Mouse (Mus musculus): ENCODE measurements around the gene Egln2. TPM values are rescaled to one million over a fixed set of nuclear protein-coding genes. Genes with fewer than 3 reads are reported as not detected.

The Egln2 gene
- total RNA-seq, 1 experiment, result 53.4 TPM

DNA sequence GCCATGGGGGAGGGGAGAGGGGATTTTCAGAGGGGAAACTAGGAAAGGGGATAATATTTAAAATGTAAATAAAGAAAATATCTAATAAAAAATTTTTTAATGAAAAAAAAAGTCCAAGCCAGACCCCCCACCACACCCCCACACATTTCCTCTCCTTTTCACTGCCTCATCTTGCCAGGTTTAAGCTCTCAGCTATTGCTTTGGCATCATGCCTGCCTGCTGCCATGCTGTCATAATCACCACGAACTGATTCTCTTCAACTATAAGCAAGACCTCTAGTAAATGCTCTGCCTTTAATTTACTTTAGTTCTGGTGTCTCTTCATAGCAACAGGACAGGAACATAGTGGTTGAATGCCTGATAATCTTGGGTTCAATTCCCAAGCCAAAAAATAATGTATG is 15.9 kb upstream of the Egln2 start:
- H3K27ac ChIP-seq (ENCODE audit: insufficient read depth, low read depth, low read length, poor library complexity, severe bottlenecking), result no peak overlapping the region
- in situ Hi-C loops (cut with MboI; ENCODE audit: low sequenced_read_pairs in 2 of 2, unreplicated experiment in 2 of 2), result no loop called here
- DNase-seq (ENCODE audit: low read depth, low spot score), result no peak
- peaks cover 28% of the 10 kb centered on the region for H3K36me3 ChIP-seq (ENCODE audit: control insufficient read depth, insufficient read depth, low read length, poor library complexity, severe bottlenecking)
- no peaks in the 10 kb centered on the region for H3K9me3 ChIP-seq (ENCODE audit: control insufficient read depth, insufficient read depth, low read depth, low read length)
- peaks cover 8 to 17% of the 10 kb centered on the region in 2 experiments for H3K4me1 ChIP-seq (ENCODE audit: control insufficient read depth in 2 of 2, insufficient read depth in 2 of 2, low read length in 2 of 2, poor library complexity in 1 of 2)
- no peak overlapping the region for H3K9ac ChIP-seq (ENCODE audit: insufficient read depth, low read depth, low read length, poor library complexity, severe bottlenecking)
- no peak overlapping the region for H3K4me3 ChIP-seq (ENCODE audit: insufficient read depth in 1 of 2, low read depth in 1 of 2, low read length in 2 of 2, poor library complexity in 1 of 2, severe bottlenecking in 1 of 2)
- TF ChIP-seq CHD2 (IDR thresholded peaks at IDR 0.05; ENCODE audit: low read depth, low read length) (no peak), ZNF384 (IDR thresholded peaks at IDR 0.05; ENCODE audit: low read depth, low read length) (no peak), HCFC1 (IDR thresholded peaks at IDR 0.05; ENCODE audit: borderline replicate concordance, insufficient read depth, low read length) (no peak), MAFK (IDR thresholded peaks at IDR 0.05; ENCODE audit: insufficient read depth, low read depth, low read length) (no peak), ZC3H11A (IDR thresholded peaks at IDR 0.05; ENCODE audit: borderline replicate concordance, low read depth, low read length) (no peak)

GRCm38 (mm10) chr7:27180837-27181695 is 14.5 kb upstream of the Egln2 start, which contains the start of the genes Gm21983 and Mia:
Gm21983 (minus strand) TSS chr7:27181086.
Mia (minus strand) TSS chr7:27181157.
- DNase-seq (ENCODE audit: low read depth, low spot score), result no peak
- H3K9me3 ChIP-seq (ENCODE audit: control insufficient read depth, insufficient read depth, low read depth, low read length), result no peaks in the 10 kb centered on the region
- peak within 1 kb of the TSS; percentile 56 to 83 for H3K4me3 ChIP-seq (ENCODE audit: insufficient read depth in 1 of 2, low read depth in 1 of 2, low read length in 2 of 2, poor library complexity in 1 of 2, severe bottlenecking in 1 of 2)
- in situ Hi-C loops (cut with MboI; ENCODE audit: low sequenced_read_pairs in 2 of 2, unreplicated experiment in 2 of 2), result no loop called here
- H3K4me1 ChIP-seq (ENCODE audit: control insufficient read depth in 2 of 2, insufficient read depth in 2 of 2, low read length in 2 of 2, poor library complexity in 1 of 2), result peaks cover 8 to 17% of the 10 kb centered on the region in 2 experiments
- H3K36me3 ChIP-seq (ENCODE audit: control insufficient read depth, insufficient read depth, low read length, poor library complexity, severe bottlenecking), result peaks cover 16% of the 10 kb centered on the region
- peak within 1 kb of the TSS; percentile 74; the same call in 1 of the 2 replicates for H3K9ac ChIP-seq (ENCODE audit: insufficient read depth, low read depth, low read length, poor library complexity, severe bottlenecking)
- peak within 1 kb of the TSS; percentile 83 for H3K27ac ChIP-seq (ENCODE audit: insufficient read depth, low read depth, low read length, poor library complexity, severe bottlenecking)
- no peak for TF ChIP-seq ZNF384 (IDR thresholded peaks at IDR 0.05; ENCODE audit: low read depth, low read length)
- no peak for TF ChIP-seq HCFC1 (IDR thresholded peaks at IDR 0.05; ENCODE audit: borderline replicate concordance, insufficient read depth, low read length)
- no peak for TF ChIP-seq ZC3H11A (IDR thresholded peaks at IDR 0.05; ENCODE audit: borderline replicate concordance, low read depth, low read length)
- TF ChIP-seq MAFK (IDR thresholded peaks at IDR 0.05; ENCODE audit: insufficient read depth, low read depth, low read length), result no peak
- TF ChIP-seq CHD2 (IDR thresholded peaks at IDR 0.05; ENCODE audit: low read depth, low read length), result no peak

DNA sequence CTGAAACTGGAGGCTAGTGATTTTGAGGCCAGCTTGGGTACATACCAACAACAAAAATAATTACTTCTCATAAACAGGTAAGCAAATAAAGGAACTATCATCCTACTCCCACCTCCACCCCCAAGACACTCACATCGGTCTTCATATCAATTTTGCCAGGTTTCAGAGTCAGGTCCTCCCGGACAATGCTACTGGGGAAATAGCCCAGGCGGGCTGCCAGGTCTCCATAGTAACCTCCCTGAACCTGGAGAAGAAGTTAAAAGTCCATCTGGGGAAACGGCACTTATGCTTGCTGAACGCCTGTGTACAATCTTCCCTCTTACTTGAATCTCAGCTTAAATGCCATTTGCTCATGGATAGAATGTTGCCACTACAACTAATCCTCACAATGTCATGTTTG is 13.4 kb upstream of the Egln2 start:
- no peak for DNase-seq (ENCODE audit: low read depth, low spot score)
- H3K27ac ChIP-seq (ENCODE audit: insufficient read depth, low read depth, low read length, poor library complexity, severe bottlenecking), result peak overlapping the region; percentile 83; the same call in 1 of the 2 replicates
- peak overlapping the region; percentile 55; the same call in 1 of the 2 replicates for H3K9ac ChIP-seq (ENCODE audit: insufficient read depth, low read depth, low read length, poor library complexity, severe bottlenecking)
- H3K36me3 ChIP-seq (ENCODE audit: control insufficient read depth, insufficient read depth, low read length, poor library complexity, severe bottlenecking), result peaks cover 7% of the 10 kb centered on the region
- TF ChIP-seq MAFK (IDR thresholded peaks at IDR 0.05; ENCODE audit: insufficient read depth, low read depth, low read length), result no peak
- no peak for TF ChIP-seq ZC3H11A (IDR thresholded peaks at IDR 0.05; ENCODE audit: borderline replicate concordance, low read depth, low read length)
- TF ChIP-seq ZNF384 (IDR thresholded peaks at IDR 0.05; ENCODE audit: low read depth, low read length), result no peak
- TF ChIP-seq CHD2 (IDR thresholded peaks at IDR 0.05; ENCODE audit: low read depth, low read length), result no peak
- TF ChIP-seq HCFC1 (IDR thresholded peaks at IDR 0.05; ENCODE audit: borderline replicate concordance, insufficient read depth, low read length), result no peak
- no peaks in the 10 kb centered on the region for H3K9me3 ChIP-seq (ENCODE audit: control insufficient read depth, insufficient read depth, low read depth, low read length)
- H3K4me3 ChIP-seq (ENCODE audit: insufficient read depth in 1 of 2, low read depth in 1 of 2, low read length in 2 of 2, poor library complexity in 1 of 2, severe bottlenecking in 1 of 2), result peak overlapping the region; percentile 56 to 83
- peaks cover 8 to 17% of the 10 kb centered on the region in 2 experiments for H3K4me1 ChIP-seq (ENCODE audit: control insufficient read depth in 2 of 2, insufficient read depth in 2 of 2, low read length in 2 of 2, poor library complexity in 1 of 2)
- in situ Hi-C loops (cut with MboI; ENCODE audit: low sequenced_read_pairs in 2 of 2, unreplicated experiment in 2 of 2), result no loop called here

GRCm38 (mm10) chr7:27179217-27179918 is 12.8 kb upstream of the Egln2 start:
- in situ Hi-C loops (cut with MboI; ENCODE audit: low sequenced_read_pairs in 2 of 2, unreplicated experiment in 2 of 2), result no loop called here
- peaks cover 8 to 22% of the 10 kb centered on the region in 2 experiments for H3K4me1 ChIP-seq (ENCODE audit: control insufficient read depth in 2 of 2, insufficient read depth in 2 of 2, low read length in 2 of 2, poor library complexity in 1 of 2)
- peak overlapping the region; percentile 83 for H3K27ac ChIP-seq (ENCODE audit: insufficient read depth, low read depth, low read length, poor library complexity, severe bottlenecking)
- DNase-seq (ENCODE audit: low read depth, low spot score), result no peak
- H3K9me3 ChIP-seq (ENCODE audit: control insufficient read depth, insufficient read depth, low read depth, low read length), result no peaks in the 10 kb centered on the region
- no peak for TF ChIP-seq HCFC1 (IDR thresholded peaks at IDR 0.05; ENCODE audit: borderline replicate concordance, insufficient read depth, low read length)
- no peak for TF ChIP-seq CHD2 (IDR thresholded peaks at IDR 0.05; ENCODE audit: low read depth, low read length)
- peaks cover 3% of the 10 kb centered on the region for H3K36me3 ChIP-seq (ENCODE audit: control insufficient read depth, insufficient read depth, low read length, poor library complexity, severe bottlenecking)
- H3K9ac ChIP-seq (ENCODE audit: insufficient read depth, low read depth, low read length, poor library complexity, severe bottlenecking), result peak overlapping the region; percentile 72
- peak overlapping the region; percentile 64 to 83 for H3K4me3 ChIP-seq (ENCODE audit: insufficient read depth in 1 of 2, low read depth in 1 of 2, low read length in 2 of 2, poor library complexity in 1 of 2, severe bottlenecking in 1 of 2)
